Mouse (Mus musculus): Measurements from ENCODE around the gene Agl. TPM values are rescaled to one million over a fixed set of nuclear protein-coding genes. Genes with fewer than 3 reads are reported as not detected.
"Not testable (repeated sequence)": the region's sequence is repeated elsewhere in the genome, so short reads cannot be mapped to it uniquely, and the experiment has no call there.

The Agl gene
- polyA plus RNA-seq, 1 experiment from 2014 or later = 28.1 TPM

DNA sequence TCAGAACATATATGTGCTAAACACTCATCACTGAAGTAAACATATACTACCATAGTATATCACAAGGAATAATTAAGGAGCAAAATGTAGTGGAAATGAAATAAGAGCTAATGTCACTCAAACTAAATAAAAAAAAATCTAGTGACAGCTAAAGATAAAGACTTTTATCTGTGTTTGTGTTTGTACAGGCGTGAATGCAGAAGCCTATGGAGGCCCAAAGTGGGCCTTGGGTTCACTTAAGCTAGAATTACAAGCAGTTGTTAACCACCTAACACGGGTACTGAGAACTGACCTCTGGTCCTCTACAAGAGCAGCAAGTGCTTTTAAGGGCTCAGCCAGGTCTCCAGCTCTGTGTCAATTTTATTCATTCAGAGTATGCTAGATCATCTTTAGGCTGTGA lies 31.0 kb downstream of the Agl start:
- ATAC-seq (ENCODE audit: insufficient read depth, low FRiP score) = no peak
- WGBS = 68% methylated on average over 2 of the region's 2 CpGs
- H3K9ac ChIP-seq (ENCODE audit: low read length) = no peak overlapping the region

DNA sequence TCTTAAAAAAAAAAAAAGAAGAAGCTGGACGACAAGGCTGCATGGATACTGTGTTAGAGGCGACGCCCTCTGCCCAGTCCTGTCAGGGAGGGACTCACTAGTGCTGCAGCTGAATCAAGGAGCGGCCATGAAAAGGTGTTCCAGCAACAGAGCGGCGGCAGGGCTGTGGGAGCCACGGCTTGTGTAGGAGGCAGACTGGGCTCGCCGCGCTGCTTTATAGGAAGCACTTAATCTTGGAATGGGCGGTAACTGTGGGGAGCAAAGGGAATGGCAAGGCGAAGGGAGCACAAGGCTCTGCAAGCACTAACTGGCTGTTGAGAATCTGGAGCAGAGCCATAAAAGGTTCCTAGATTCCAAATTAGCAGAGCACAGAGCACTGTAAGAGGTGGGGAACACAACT lies 34.1 kb downstream of the Agl start:
- H3K27me3 ChIP-seq (ENCODE audit: control insufficient read depth, insufficient read depth, low read length) = no peaks in the 10 kb centered on the region
- no peak overlapping the region for H3K4me3 ChIP-seq (replicated peaks; ENCODE audit: low read length)
- H3K4me1 ChIP-seq (ENCODE audit: control insufficient read depth, insufficient read depth, low read length) = no peaks in the 10 kb centered on the region
- H3K9ac ChIP-seq (ENCODE audit: low read length) = no peak overlapping the region
- no peak overlapping the region for H3K4me2 ChIP-seq (ENCODE audit: low read depth, low read length)
- H3K27ac ChIP-seq (ENCODE audit: low read length) = no peak overlapping the region
- H3K9me3 ChIP-seq (replicated peaks; ENCODE audit: control insufficient read depth, low read length) = no peaks in the 10 kb centered on the region
- H3K36me3 ChIP-seq (ENCODE audit: control insufficient read depth, insufficient read depth, low read length) = peaks cover 15% of the 10 kb centered on the region
- ATAC-seq (ENCODE audit: insufficient read depth, low FRiP score) = no peak
- WGBS = 84% methylated on average over 12 of the region's 12 CpGs

More for the DNA sequence above, 31.0 kb downstream of the Agl start:
- peaks cover 21% of the 10 kb centered on the region for H3K36me3 ChIP-seq (ENCODE audit: control insufficient read depth, insufficient read depth, low read length)
- H3K27me3 ChIP-seq (ENCODE audit: control insufficient read depth, insufficient read depth, low read length) = no peaks in the 10 kb centered on the region
- H3K4me2 ChIP-seq (ENCODE audit: low read depth, low read length) = no peak overlapping the region
- H3K4me1 ChIP-seq (ENCODE audit: control insufficient read depth, insufficient read depth, low read length) = no peaks in the 10 kb centered on the region
- H3K27ac ChIP-seq (ENCODE audit: low read length) = no peak overlapping the region
- H3K9me3 ChIP-seq (replicated peaks; ENCODE audit: control insufficient read depth, low read length) = no peaks in the 10 kb centered on the region
- no peak overlapping the region for H3K4me3 ChIP-seq (replicated peaks; ENCODE audit: low read length)

DNA sequence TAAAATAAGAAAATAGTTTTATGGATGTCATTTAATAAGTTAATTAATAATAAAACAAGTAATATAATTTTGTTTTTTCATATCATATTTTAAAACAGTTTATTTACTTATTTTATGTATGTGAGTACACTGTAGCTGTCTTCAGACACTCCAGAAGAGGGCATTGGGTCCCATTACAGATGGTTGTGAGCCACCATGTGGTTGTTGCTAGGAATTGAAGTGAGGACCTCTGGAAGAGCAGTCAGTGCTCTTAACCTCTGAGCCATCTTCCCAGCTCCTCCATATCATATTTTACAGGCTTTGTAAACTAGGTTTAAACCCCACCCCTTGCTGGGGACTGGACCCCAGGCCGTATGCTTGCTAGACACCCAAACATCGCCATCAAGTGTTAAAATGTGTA lies 36.4 kb downstream of the Agl start:
- H3K27ac ChIP-seq (ENCODE audit: low read length) = no peak overlapping the region
- H3K9ac ChIP-seq (ENCODE audit: low read length) = no peak overlapping the region
- H3K9me3 ChIP-seq (replicated peaks; ENCODE audit: control insufficient read depth, low read length) = no peaks in the 10 kb centered on the region
- no peak for ATAC-seq (ENCODE audit: insufficient read depth, low FRiP score)
- no peak overlapping the region for H3K4me3 ChIP-seq (replicated peaks; ENCODE audit: low read length)
- no peaks in the 10 kb centered on the region for H3K27me3 ChIP-seq (ENCODE audit: control insufficient read depth, insufficient read depth, low read length)
- no peaks in the 10 kb centered on the region for H3K4me1 ChIP-seq (ENCODE audit: control insufficient read depth, insufficient read depth, low read length)
- 77% methylated on average over 2 of the region's 2 CpGs for WGBS
- no peak overlapping the region for H3K4me2 ChIP-seq (ENCODE audit: low read depth, low read length)
- 0 out of 2 replicates have a peak, but pooled peaks cover 10% of the 10 kb centered on the region for H3K36me3 ChIP-seq (ENCODE audit: control insufficient read depth, insufficient read depth, low read length)

DNA sequence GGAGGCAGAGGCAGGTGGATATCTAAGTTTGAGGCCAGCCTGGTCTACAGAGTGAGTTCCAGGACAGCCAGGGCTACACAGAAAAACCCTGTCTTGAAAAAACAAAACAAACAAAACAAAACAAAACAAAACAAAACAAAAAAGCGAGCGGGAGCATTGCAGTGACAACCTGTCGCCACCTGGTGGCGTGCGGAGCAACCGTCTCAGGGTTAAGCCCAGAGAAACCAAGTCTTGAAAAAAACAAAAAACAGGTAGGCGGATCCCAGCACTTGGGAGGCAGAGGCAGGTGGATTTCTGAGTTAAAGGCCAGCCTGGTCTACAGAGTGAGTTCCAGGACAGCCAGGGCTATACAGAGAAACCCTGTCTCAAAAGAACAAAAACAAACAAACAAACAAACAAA lies 41.0 kb downstream of the Agl start:
- H3K9me3 ChIP-seq (replicated peaks; ENCODE audit: control insufficient read depth, low read length); H3K27ac ChIP-seq (ENCODE audit: low read length); H3K4me1 ChIP-seq (ENCODE audit: control insufficient read depth, insufficient read depth, low read length); H3K27me3 ChIP-seq (ENCODE audit: control insufficient read depth, insufficient read depth, low read length); ATAC-seq (ENCODE audit: insufficient read depth, low FRiP score); H3K9ac ChIP-seq (ENCODE audit: low read length); H3K4me3 ChIP-seq (replicated peaks; ENCODE audit: low read length); H3K4me2 ChIP-seq (ENCODE audit: low read depth, low read length): not testable (repeated sequence)
- H3K36me3 ChIP-seq (ENCODE audit: control insufficient read depth, insufficient read depth, low read length) = peaks cover 15% of the 10 kb centered on the region; the same call in 1 of the 2 replicates
- 96% methylated on average over 7 of the region's 7 CpGs for WGBS

DNA sequence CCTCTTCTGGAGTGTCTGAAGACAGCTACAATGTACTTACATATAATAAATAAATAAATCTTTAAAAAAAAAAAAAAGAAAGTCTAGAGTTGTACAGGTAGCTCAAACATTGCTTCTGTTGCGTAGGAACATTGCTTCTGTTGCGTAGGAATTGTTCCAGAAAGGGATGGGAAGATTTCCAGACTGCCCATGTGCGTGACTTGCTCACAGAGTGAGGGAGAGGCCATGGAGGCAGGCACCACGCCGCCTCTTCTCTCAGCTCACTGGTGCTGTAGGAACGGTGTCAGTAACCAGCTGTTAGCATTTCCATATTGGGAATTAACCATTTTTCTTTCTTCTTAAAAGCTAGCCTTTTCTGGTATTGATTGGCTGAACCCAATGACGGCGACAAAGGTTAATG lies 55.1 kb downstream of the Agl start:
- Histone ChIP-seq H3K9ac (ENCODE audit: low read length) (no peak overlapping the region), H3K27ac (ENCODE audit: low read length) (no peak overlapping the region), H3K9me3 (replicated peaks; ENCODE audit: control insufficient read depth, low read length) (no peaks in the 10 kb centered on the region), H3K4me1 (ENCODE audit: control insufficient read depth, insufficient read depth, low read length) (no peaks in the 10 kb centered on the region), H3K4me2 (ENCODE audit: low read depth, low read length) (no peak overlapping the region), H3K36me3 (ENCODE audit: control insufficient read depth, insufficient read depth, low read length) (peaks cover 6% of the 10 kb centered on the region), H3K4me3 (replicated peaks; ENCODE audit: low read length) (no peak overlapping the region), H3K27me3 (ENCODE audit: control insufficient read depth, insufficient read depth, low read length) (no peaks in the 10 kb centered on the region)
- 90% methylated on average over 8 of the region's 8 CpGs for WGBS
- no peak for ATAC-seq (ENCODE audit: insufficient read depth, low FRiP score)

DNA sequence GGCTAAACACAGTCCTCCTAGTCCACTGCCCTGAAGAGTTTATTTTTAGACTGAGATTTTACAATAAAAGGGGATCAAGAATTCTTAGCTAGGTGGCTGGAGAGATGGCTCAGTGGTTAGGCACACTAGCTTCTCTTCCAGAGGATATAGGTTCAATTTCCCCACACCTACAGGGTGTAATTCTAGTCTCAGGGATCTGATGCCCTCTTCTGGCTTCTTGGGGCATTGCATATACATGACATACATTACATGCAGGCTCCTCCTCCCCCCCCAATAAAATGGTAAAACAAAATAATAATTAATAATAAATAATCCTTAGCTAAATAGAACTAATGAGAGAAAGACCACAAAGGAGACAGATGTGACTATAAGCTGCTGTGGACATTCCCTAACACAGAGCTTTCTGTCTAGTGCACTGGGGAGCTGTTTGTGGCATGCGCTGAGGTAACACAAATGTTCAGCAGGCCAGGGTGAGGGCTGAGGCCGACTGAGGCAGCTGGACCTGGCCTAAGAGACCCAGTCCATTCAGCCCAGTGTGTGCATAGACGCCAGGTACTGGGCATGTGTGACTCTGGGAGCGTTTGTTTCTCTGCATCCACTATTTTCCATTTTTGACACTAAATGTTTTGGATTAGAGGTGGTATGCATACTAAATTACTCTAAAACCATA lies 56.6 kb downstream of the Agl start:
- WGBS = 88% methylated on average over 4 of the region's 4 CpGs
- Histone ChIP-seq H3K4me1 (ENCODE audit: control insufficient read depth, insufficient read depth, low read length) (no peaks in the 10 kb centered on the region), H3K9ac (ENCODE audit: low read length) (no peak overlapping the region), H3K4me2 (ENCODE audit: low read depth, low read length) (no peak overlapping the region), H3K27ac (ENCODE audit: low read length) (no peak overlapping the region), H3K4me3 (replicated peaks; ENCODE audit: low read length) (no peak overlapping the region), H3K27me3 (ENCODE audit: control insufficient read depth, insufficient read depth, low read length) (no peaks in the 10 kb centered on the region), H3K9me3 (replicated peaks; ENCODE audit: control insufficient read depth, low read length) (no peaks in the 10 kb centered on the region), H3K36me3 (ENCODE audit: control insufficient read depth, insufficient read depth, low read length) (peaks cover 6% of the 10 kb centered on the region; the same call in 1 of the 2 replicates)
- ATAC-seq (ENCODE audit: insufficient read depth, low FRiP score) = no peak

DNA sequence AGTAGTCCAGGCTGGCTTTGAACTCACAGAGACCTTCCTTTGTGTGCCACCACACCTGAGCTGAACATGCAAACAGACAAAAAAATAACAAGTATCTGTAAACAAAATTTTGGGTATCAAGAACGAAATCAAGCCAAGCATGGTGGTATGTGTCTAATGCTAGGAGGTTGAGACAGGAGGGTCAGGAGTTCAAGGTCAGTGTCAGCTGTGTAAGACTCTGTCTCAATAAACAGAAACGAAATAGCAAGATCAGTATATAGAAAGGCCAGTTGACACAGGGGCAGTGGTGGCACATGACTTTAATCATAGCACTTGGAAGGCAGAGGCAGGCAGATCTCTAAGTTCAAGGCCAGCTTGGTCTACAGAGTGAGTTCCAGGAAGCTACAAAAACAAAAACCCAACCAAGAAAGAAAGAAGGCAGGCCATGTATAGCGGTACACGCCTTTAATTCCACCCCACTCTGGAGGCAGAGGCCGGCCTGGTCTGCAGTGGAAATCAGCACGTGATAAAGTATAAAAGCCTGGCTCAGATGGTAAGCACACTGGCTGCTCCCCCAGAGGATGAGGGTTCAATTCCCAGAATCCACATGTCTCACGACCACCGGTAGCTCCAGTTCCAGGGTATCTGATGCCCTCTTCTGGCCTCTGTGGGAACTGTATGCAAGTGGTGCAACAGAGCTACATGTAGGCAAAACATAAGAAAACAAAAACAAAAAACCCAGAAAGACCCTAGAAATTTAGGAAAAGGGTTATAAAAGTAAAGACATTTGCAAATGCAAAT lies 59.4 kb downstream of the Agl start:
- no peak for ATAC-seq (ENCODE audit: insufficient read depth, low FRiP score)
- H3K4me3 ChIP-seq (replicated peaks; ENCODE audit: low read length) = no peak overlapping the region
- no peaks in the 10 kb centered on the region for H3K4me1 ChIP-seq (ENCODE audit: control insufficient read depth, insufficient read depth, low read length)
- no peaks in the 10 kb centered on the region for H3K27me3 ChIP-seq (ENCODE audit: control insufficient read depth, insufficient read depth, low read length)
- no peaks in the 10 kb centered on the region for H3K9me3 ChIP-seq (replicated peaks; ENCODE audit: control insufficient read depth, low read length)
- WGBS = 58% methylated on average over 8 of the region's 8 CpGs
- peaks cover 6% of the 10 kb centered on the region; the same call in 1 of the 2 replicates for H3K36me3 ChIP-seq (ENCODE audit: control insufficient read depth, insufficient read depth, low read length)
- no peak overlapping the region for H3K27ac ChIP-seq (ENCODE audit: low read length)
- no peak overlapping the region for H3K4me2 ChIP-seq (ENCODE audit: low read depth, low read length)
- H3K9ac ChIP-seq (ENCODE audit: low read length) = no peak overlapping the region

DNA sequence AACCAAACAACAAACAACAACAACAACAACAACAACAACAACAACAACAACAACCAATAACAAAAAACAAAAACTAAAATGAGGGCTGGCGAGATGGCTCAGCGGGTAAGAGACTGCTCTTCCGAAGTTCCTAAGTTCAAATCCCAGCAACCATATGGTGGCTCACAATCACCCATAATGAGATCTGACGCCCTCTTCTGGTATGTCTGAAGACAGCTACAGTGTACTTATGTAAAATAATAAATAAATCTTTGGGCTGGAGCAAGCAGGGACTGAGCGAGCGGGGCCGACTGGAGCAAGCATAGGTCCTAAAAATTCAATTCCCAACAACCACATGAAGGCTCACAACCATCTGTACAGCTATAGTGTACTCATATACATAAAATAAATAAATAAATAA lies 60.3 kb downstream of the Agl start:
- ATAC-seq (ENCODE audit: insufficient read depth, low FRiP score); H3K4me3 ChIP-seq (replicated peaks; ENCODE audit: low read length); H3K36me3 ChIP-seq (ENCODE audit: control insufficient read depth, insufficient read depth, low read length); H3K27ac ChIP-seq (ENCODE audit: low read length); H3K9ac ChIP-seq (ENCODE audit: low read length); H3K4me1 ChIP-seq (ENCODE audit: control insufficient read depth, insufficient read depth, low read length); H3K9me3 ChIP-seq (replicated peaks; ENCODE audit: control insufficient read depth, low read length); H3K27me3 ChIP-seq (ENCODE audit: control insufficient read depth, insufficient read depth, low read length); H3K4me2 ChIP-seq (ENCODE audit: low read depth, low read length): not testable (repeated sequence)
- 88% methylated on average over 7 of the region's 7 CpGs for WGBS

DNA sequence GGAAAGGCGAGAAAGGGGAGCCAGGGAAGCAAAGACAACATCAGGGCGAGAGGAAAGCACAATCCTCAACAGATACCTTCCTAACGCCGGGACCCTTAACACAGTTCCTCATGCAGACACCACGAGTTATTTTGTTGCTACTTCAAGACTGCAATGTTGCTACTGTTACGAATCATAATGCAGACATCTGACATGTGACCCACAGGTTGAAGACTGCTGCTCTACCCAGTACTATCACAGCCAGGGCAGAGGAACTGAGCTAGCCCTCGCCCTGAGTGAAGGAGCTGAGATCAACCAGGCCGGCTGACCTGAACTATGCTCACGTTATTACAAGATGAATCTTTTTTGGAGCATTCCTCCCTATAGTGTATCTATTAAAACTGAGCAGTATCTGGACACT lies 67.0 kb downstream of the Agl start:
- WGBS = 72% methylated on average over 9 of the region's 9 CpGs
- no peak for ATAC-seq (ENCODE audit: insufficient read depth, low FRiP score)
- H3K36me3 ChIP-seq (ENCODE audit: control insufficient read depth, insufficient read depth, low read length) = peaks cover 8% of the 10 kb centered on the region; the same call in 1 of the 2 replicates

More for the DNA sequence above, 67.0 kb downstream of the Agl start:
- H3K4me2 ChIP-seq (ENCODE audit: low read depth, low read length) = no peak overlapping the region
- no peaks in the 10 kb centered on the region for H3K27me3 ChIP-seq (ENCODE audit: control insufficient read depth, insufficient read depth, low read length)
- H3K9me3 ChIP-seq (replicated peaks; ENCODE audit: control insufficient read depth, low read length) = 0 out of 2 replicates have a peak, but pooled peaks cover 4% of the 10 kb centered on the region
- no peaks in the 10 kb centered on the region for H3K4me1 ChIP-seq (ENCODE audit: control insufficient read depth, insufficient read depth, low read length)
- H3K9ac ChIP-seq (ENCODE audit: low read length) = no peak overlapping the region
- no peak overlapping the region for H3K4me3 ChIP-seq (replicated peaks; ENCODE audit: low read length)
- H3K27ac ChIP-seq (ENCODE audit: low read length) = no peak overlapping the region
